ENCODE assay signal across 8 mouse cellular contexts in the genomic region with DNA sequence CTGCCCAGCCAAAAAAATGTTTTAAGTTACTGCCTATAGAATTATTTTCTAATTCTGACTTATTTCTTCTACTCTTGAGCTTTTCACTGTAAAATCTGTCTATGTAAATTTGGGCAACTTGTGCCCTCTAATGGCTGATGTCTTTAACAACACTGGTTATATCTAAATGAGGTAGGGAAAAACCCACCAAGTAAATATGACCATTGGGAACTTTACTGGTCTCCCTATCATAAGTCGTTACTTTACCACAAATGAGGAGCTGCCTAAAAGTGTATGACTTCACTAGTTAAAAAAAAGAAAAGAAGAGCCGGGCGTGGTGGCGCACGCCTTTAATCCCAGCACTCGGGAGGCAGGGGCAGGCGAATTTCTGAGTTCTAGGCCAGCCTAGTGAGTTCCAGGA. TPM values are rescaled to one million over a fixed set of nuclear protein-coding genes. Genes with fewer than 3 reads are reported as not detected.
DNase-seq lines count a peak whose midpoint lies in the region; ATAC-seq lines count a peak whose summit lies in the region.

No protein-coding gene starts in this region.

- H3K9me3 ChIP-seq in kidney, embryonic 14.5 days (ENCODE audit: control insufficient read depth, low read length) = no peaks in the 10 kb centered on the region
- no peaks in the 10 kb centered on the region for H3K9me3 ChIP-seq in heart, embryonic 14.5 days (ENCODE audit: control insufficient read depth, low read length)

- no peak for DNase-seq in kidney, postnatal 10 days
- peak; percentile 73 for DNase-seq in NIH3T3 (ENCODE audit: low read depth)
- no peak for DNase-seq in frontal cortex, postnatal 10 days (ENCODE audit: low spot score in 2 of 2)
- no peak for DNase-seq in urinary bladder, adult 2 months (ENCODE audit: low spot score)
- DNase-seq in left cerebral cortex, adult 8-10 months (ENCODE audit: low spot score in 2 of 2) = no peak

- H3K4me1 ChIP-seq in kidney, embryonic 14.5 days (ENCODE audit: control insufficient read depth, insufficient read depth, low read length) = peaks cover 6% of the 10 kb centered on the region; the same call in 1 of the 2 replicates
- H3K4me1 ChIP-seq in heart, embryonic 14.5 days (ENCODE audit: control insufficient read depth in 2 of 2, insufficient read depth in 2 of 2, low read length in 2 of 2) = peaks cover 3 to 33% of the 10 kb centered on the region in 2 experiments; a peak in 3 of 4 replicates

- H3K79me2 ChIP-seq in macrophage (ENCODE audit: inconsistent target) = peaks cover 71% of the 10 kb centered on the region

- H3K4me2 ChIP-seq in kidney, embryonic 14.5 days (replicated peaks; ENCODE audit: low read depth, low read length) = peak overlapping the region; percentile 46
- peak overlapping the region; percentile 60 for H3K4me2 ChIP-seq in heart, embryonic 14.5 days (ENCODE audit: low read length)

- H3K4me3 ChIP-seq in kidney, embryonic 14.5 days (ENCODE audit: low read length) = peak overlapping the region; percentile 95
- peak overlapping the region; percentile 20 to 98 for H3K4me3 ChIP-seq in heart, embryonic 14.5 days (ENCODE audit: control insufficient read depth in 1 of 2, insufficient read depth in 1 of 2, low read depth in 1 of 2, low read length in 2 of 2)
- peak overlapping the region; percentile 89 for H3K4me3 ChIP-seq in macrophage (ENCODE audit: inconsistent target)

- WGBS in kidney, embryonic 14.5 days = 62% methylated on average over 7 of the region's 7 CpGs
- 75% methylated on average over 7 of the region's 7 CpGs for WGBS in heart, embryonic 14.5 days
- 47% methylated on average over 7 of the region's 7 CpGs for WGBS in macrophage (ENCODE audit: missing documents)

- no peak overlapping the region for H3K27ac ChIP-seq in kidney, embryonic 14.5 days (ENCODE audit: low read depth, low read length)
- H3K27ac ChIP-seq in heart, embryonic 14.5 days (replicated peaks in 1 of 2; ENCODE audit: control insufficient read depth in 1 of 2, insufficient read depth in 1 of 2, low read depth in 2 of 2, low read length in 2 of 2) = no peak overlapping the region
- no peak overlapping the region for H3K27ac ChIP-seq in macrophage

- no peaks in the 10 kb centered on the region for H3K27me3 ChIP-seq in kidney, embryonic 14.5 days (ENCODE audit: control insufficient read depth, insufficient read depth, low read length)
- H3K27me3 ChIP-seq in heart, embryonic 14.5 days (ENCODE audit: control insufficient read depth, insufficient read depth, low read length) = no peaks in the 10 kb centered on the region

- H3K9ac ChIP-seq in kidney, embryonic 14.5 days (ENCODE audit: low read depth, low read length) = 0 out of 2 replicates have a peak overlapping the region, but pooled peaks have one; percentile 23
- peak overlapping the region; percentile 56; the same call in 1 of the 2 replicates for H3K9ac ChIP-seq in heart, embryonic 14.5 days (ENCODE audit: low read length)

- H3K36me3 ChIP-seq in kidney, embryonic 14.5 days (ENCODE audit: control insufficient read depth, insufficient read depth, low read length) = peaks cover 45% of the 10 kb centered on the region
- peaks cover 50% of the 10 kb centered on the region for H3K36me3 ChIP-seq in heart, embryonic 14.5 days (ENCODE audit: control insufficient read depth, insufficient read depth, low read length)
- peaks cover 27% of the 10 kb centered on the region for H3K36me3 ChIP-seq in macrophage (ENCODE audit: inconsistent target)

- no peak for ATAC-seq in kidney, embryonic 14.5 days (ENCODE audit: low FRiP score, low TSS enrichment)
- ATAC-seq in heart, embryonic 14.5 days (ENCODE audit: insufficient number of reproducible peaks, insufficient read depth, low FRiP score, low read depth) = no peak

RNA-seq across cellular contexts. Expression of a gene that starts 2.8 kb away (rescaled TPM):
- polyA plus RNA-seq in kidney, embryonic 14.5 days (2014; fragmentation: Nextera tagmentation; extraction: Ambion mirVana) = 2,845 and 3,531 TPM in 2 replicates
- 1,749 and 1,827 TPM in 2 replicates for polyA plus RNA-seq in heart, embryonic 14.5 days (2014; fragmentation: Nextera tagmentation; extraction: Ambion mirVana)
- total RNA-seq in macrophage (2018; cell fraction: chromatin; rRNA removed) = 100 to 1,000 TPM in 9 of 26 experiments, 10 to 100 TPM in 17; 24.0 to 166 (median 85.8) TPM
- total RNA-seq in macrophage (2018; cell fraction: cytosol; rRNA removed) = 1,000 to 10,000 TPM in 1 of 26 experiments, 100 to 1,000 TPM in 25; 716 to 1,086 (median 853) TPM
- total RNA-seq in macrophage (2018; cell fraction: nucleus; rRNA removed) = 100 to 1,000 TPM in 23 of 26 experiments, 10 to 100 TPM in 3; 59.1 to 236 (median 165) TPM
- 677 to 1,075 TPM (median 721 TPM) in 3 replicates for polyA plus RNA-seq in macrophage (2018)
- polyA plus RNA-seq in urinary bladder, adult 2 months (2012; rRNA removed) = 810 and 870 TPM in 2 replicates
- 100 to 1,000 TPM; 259 to 296 (median 268) TPM for total RNA-seq in left cerebral cortex, adult 8-10 months (2022)

RNA-seq across cellular contexts. Expression of a gene that starts 40.0 kb away (rescaled TPM):
- polyA plus RNA-seq in kidney, embryonic 14.5 days (2014; fragmentation: Nextera tagmentation; extraction: Ambion mirVana) = 32.9 and 39.6 TPM in 2 replicates
- polyA plus RNA-seq in heart, embryonic 14.5 days (2014; fragmentation: Nextera tagmentation; extraction: Ambion mirVana) = 22.3 TPM in 2 replicates
- total RNA-seq in macrophage (2018; cell fraction: chromatin; rRNA removed) = 100 to 1,000 TPM in 9 of 26 experiments, 10 to 100 TPM in 17; 26.5 to 185 (median 73.7) TPM
- total RNA-seq in macrophage (2018; cell fraction: cytosol; rRNA removed) = 10 to 100 TPM; 20.3 to 76.1 (median 33.2) TPM
- total RNA-seq in macrophage (2018; cell fraction: nucleus; rRNA removed) = 100 to 1,000 TPM in 4 of 26 experiments, 10 to 100 TPM in 22; 19.6 to 128 (median 61.7) TPM
- polyA plus RNA-seq in macrophage (2018) = 14.4 to 20.0 TPM (median 18.7 TPM) in 3 replicates
- 18.3 and 19.0 TPM in 2 replicates for polyA plus RNA-seq in urinary bladder, adult 2 months (2012; rRNA removed)
- 10 to 100 TPM; 18.7 to 23.4 (median 21.9) TPM for total RNA-seq in left cerebral cortex, adult 8-10 months (2022)
